Mouse (Mus musculus) granulocyte monocyte progenitor cell, adult 5-6 weeks (primary cell): ENCODE results near the gene Mtcl1. TPM values are rescaled to one million over a fixed set of nuclear protein-coding genes. Genes with fewer than 3 reads are reported as not detected.

Source experiments
- total RNA-seq, 2 experiments: library from RNA; stranded (forward) in 1 of 2; stranded (reverse) in 1 of 2; fragments of 200-712, 200-1000 nt in 1 of 2; fragments of >200 nt in 1 of 2; fragmentation: Nextera tagmentation in 1 of 2; gene quantifications; 2 replicates each; pipeline ENCODE4 v1.2.3; 2014 to 2017

The Mtcl1 gene
- total RNA-seq, 2 experiments from 2014 or later = not detected

Other genes with a start within 250 kb of the Mtcl1 start
- 17.8 and 19.6 TPM in 2 replicates for gene Rab12, start 70.0 kb upstream of the Mtcl1 start, total RNA-seq (2014; fragmentation: Nextera tagmentation)
- 19.5 and 27.4 TPM in 2 replicates for gene Rab12, start 70.0 kb upstream of the Mtcl1 start, total RNA-seq (2017)
- gene Themis3, start 144.9 kb upstream of the Mtcl1 start, total RNA-seq (2014; fragmentation: Nextera tagmentation) = not detected in 2 replicates
- gene Themis3, start 144.9 kb upstream of the Mtcl1 start, total RNA-seq (2017) = not detected in 2 replicates